Mouse (Mus musculus) bone marrow, adult 2 months (tissue): ENCODE data around the gene Zmiz2.

Experiments
- CTCF ChIP-seq: fragments of 200-500 bp; IDR thresholded peaks from 2 replicates; pipeline ENCODE4 v1.5.1; 2011; ENCODE audit warnings: low read length, control low read depth; ENCODE audit not compliant: control insufficient read depth, insufficient read depth
- POLR2A ChIP-seq: fragments of 200-500 bp; IDR thresholded peaks from 2 replicates; pipeline ENCODE4 v1.6.1; 2011; ENCODE audit warnings: low read depth, mild to moderate bottlenecking, control low read depth, low read length, borderline replicate concordance; ENCODE audit not compliant: control insufficient read depth

- TF ChIP-seq CTCF = no peak
- TF ChIP-seq POLR2A = no peak
Measured at GRCm38 (mm10) chr11:6410050-6410602, 21.3 kb downstream of the Zmiz2 start.
